Mouse (Mus musculus) embryonic facial prominence, embryonic 13.5 days (tissue): Measurements from ENCODE around the gene Lbp. TPM values are rescaled to one million over a fixed set of nuclear protein-coding genes. Genes with fewer than 3 reads are reported as not detected.
A peak's percentile ranks its signal among the peaks of the same experiment; 100 is the strongest.

Experiments used
- ATAC-seq: fragments of 200-750 bp; cut with Nextera tagmentation; 2 replicates; pipeline ENCODE4 v1.8.0; 2017; ENCODE audit warnings: low read depth; ENCODE audit not compliant: insufficient number of reproducible peaks, insufficient read depth, low FRiP score, low TSS enrichment
- H3K27ac ChIP-seq: fragments of 300-500 bp; sonication (generic); 2 replicates; pipeline ENCODE4 v1.5.1; 2015; ENCODE audit warnings: moderate library complexity, mild to moderate bottlenecking, inconsistent platforms
- H3K27me3 ChIP-seq: fragments of 300-500 bp; sonication (generic); 2 replicates; pipeline ENCODE4 v1.6.1; 2015; ENCODE audit warnings: mild to moderate bottlenecking, inconsistent platforms
- H3K36me3 ChIP-seq: fragments of 300-500 bp; sonication (generic); 2 replicates; pipeline ENCODE4 v1.6.1; 2015; ENCODE audit warnings: mild to moderate bottlenecking, inconsistent platforms
- H3K4me1 ChIP-seq: fragments of 300-500 bp; sonication (generic); 2 replicates; pipeline ENCODE4 v1.6.1; 2015; ENCODE audit warnings: inconsistent platforms
- H3K4me2 ChIP-seq: fragments of 300-500 bp; sonication (generic); 2 replicates; pipeline ENCODE4 v1.6.1; 2015; ENCODE audit warnings: moderate library complexity, mild to moderate bottlenecking, inconsistent platforms
- H3K4me3 ChIP-seq: fragments of 300-500 bp; sonication (generic); 2 replicates; pipeline ENCODE4 v1.5.1; 2015; ENCODE audit warnings: mild to moderate bottlenecking, inconsistent platforms
- H3K9ac ChIP-seq: fragments of 300-500 bp; sonication (generic); 2 replicates; pipeline ENCODE4 v1.6.1; 2015; ENCODE audit warnings: mild to moderate bottlenecking, inconsistent platforms
- H3K9me3 ChIP-seq: fragments of 300-500 bp; sonication (generic); 2 replicates; pipeline ENCODE4 v1.6.1; 2016; ENCODE audit warnings: inconsistent platforms
- WGBS: fragments of 180-500 bp; shearing (Covaris S2); methylation state at CpG from one replicate; pipeline ENCODE4 v1.1.7; 2015; ENCODE audit warnings: mixed read lengths; 5-methylcytosine and 5-hydroxymethylcytosine counted together
- polyA plus RNA-seq: library from polyadenylated mRNA; unstranded; fragments of >200 nt; fragmentation: Nextera tagmentation; extraction: Ambion mirVana; gene quantifications from 2 replicates; pipeline ENCODE4 v1.2.1, GENCODE M21; 2015

The Lbp gene
- polyA plus RNA-seq, 1 experiment from 2014 or later, result 4.2 TPM

- no peaks in the 10 kb centered on the region for H3K9me3 ChIP-seq
- WGBS, result 93% methylated on average over 4 of the region's 4 CpGs
- no peak overlapping the region for H3K27ac ChIP-seq
- H3K27me3 ChIP-seq, result no peaks in the 10 kb centered on the region
- no peak overlapping the region for H3K4me3 ChIP-seq
- H3K4me1 ChIP-seq, result peaks cover 11% of the 10 kb centered on the region; the same call in 1 of the 2 replicates
- H3K36me3 ChIP-seq, result no peaks in the 10 kb centered on the region
- H3K9ac ChIP-seq, result no peak overlapping the region
- no peak for ATAC-seq
- H3K4me2 ChIP-seq, result no peak overlapping the region
Observed at GRCm38 (mm10) chr2:158279656-158280055, 26.6 kb upstream of the Lbp start.

- 63% methylated on average over 16 of the region's 16 CpGs for WGBS
- no peaks in the 10 kb centered on the region for H3K36me3 ChIP-seq
- no peaks in the 10 kb centered on the region for H3K27me3 ChIP-seq
- no peak overlapping the region for H3K27ac ChIP-seq
- H3K9me3 ChIP-seq, result no peaks in the 10 kb centered on the region
- H3K4me2 ChIP-seq, result no peak overlapping the region
- ATAC-seq, result no peak
- peaks cover 17% of the 10 kb centered on the region; the same call in 1 of the 2 replicates for H3K4me1 ChIP-seq
- H3K9ac ChIP-seq, result 0 out of 2 replicates have a peak overlapping the region, but pooled peaks have one; percentile 32
- no peak overlapping the region for H3K4me3 ChIP-seq
Observed at GRCm38 (mm10) chr2:158281497-158282205, 24.6 kb upstream of the Lbp start.

- no peaks in the 10 kb centered on the region for H3K36me3 ChIP-seq
- WGBS, result 81% methylated on average over 7 of the region's 7 CpGs
- H3K27me3 ChIP-seq, result no peaks in the 10 kb centered on the region
- H3K9me3 ChIP-seq, result no peaks in the 10 kb centered on the region
- H3K4me2 ChIP-seq, result no peak overlapping the region
- ATAC-seq, result no peak
- H3K4me1 ChIP-seq, result peaks cover 17% of the 10 kb centered on the region; the same call in 1 of the 2 replicates
- no peak overlapping the region for H3K9ac ChIP-seq
- no peak overlapping the region for H3K27ac ChIP-seq
- no peak overlapping the region for H3K4me3 ChIP-seq
Observed at GRCm38 (mm10) chr2:158283136-158283535, 23.2 kb upstream of the Lbp start.

- H3K27ac ChIP-seq, result no peak overlapping the region
- H3K9ac ChIP-seq, result no peak overlapping the region
- H3K36me3 ChIP-seq, result no peaks in the 10 kb centered on the region
- no peaks in the 10 kb centered on the region for H3K27me3 ChIP-seq
- H3K4me2 ChIP-seq, result no peak overlapping the region
- H3K4me3 ChIP-seq, result no peak overlapping the region
- 75% methylated on average over 6 of the region's 6 CpGs for WGBS
- H3K4me1 ChIP-seq, result peaks cover 17% of the 10 kb centered on the region; the same call in 1 of the 2 replicates
- H3K9me3 ChIP-seq, result no peaks in the 10 kb centered on the region
- ATAC-seq, result no peak
Observed at GRCm38 (mm10) chr2:158283771-158284170, 22.5 kb upstream of the Lbp start.

GRCm38 (mm10) chr2:158284571-158284970 lies 21.7 kb upstream of the Lbp start:
- no peak overlapping the region for H3K4me2 ChIP-seq
- no peak overlapping the region for H3K4me3 ChIP-seq
- WGBS, result 22% methylated on average over 11 of the region's 11 CpGs
- no peaks in the 10 kb centered on the region for H3K27me3 ChIP-seq
- H3K9ac ChIP-seq, result no peak overlapping the region
- H3K9me3 ChIP-seq, result no peaks in the 10 kb centered on the region
- peaks cover 17% of the 10 kb centered on the region; the same call in 1 of the 2 replicates for H3K4me1 ChIP-seq
- H3K27ac ChIP-seq, result no peak overlapping the region
- no peaks in the 10 kb centered on the region for H3K36me3 ChIP-seq
- no peak for ATAC-seq

GRCm38 (mm10) chr2:158285655-158286054 lies 20.6 kb upstream of the Lbp start:
- H3K36me3 ChIP-seq, result no peaks in the 10 kb centered on the region
- H3K4me2 ChIP-seq, result no peak overlapping the region
- no peak overlapping the region for H3K9ac ChIP-seq
- no peak overlapping the region for H3K27ac ChIP-seq
- no peaks in the 10 kb centered on the region for H3K27me3 ChIP-seq
- ATAC-seq, result no peak
- peaks cover 17% of the 10 kb centered on the region; the same call in 1 of the 2 replicates for H3K4me1 ChIP-seq
- WGBS, result 59% methylated on average over 6 of the region's 6 CpGs
- no peak overlapping the region for H3K4me3 ChIP-seq
- no peaks in the 10 kb centered on the region for H3K9me3 ChIP-seq

GRCm38 (mm10) chr2:158295700-158296099 lies 10.6 kb upstream of the Lbp start:
- no peaks in the 10 kb centered on the region for H3K9me3 ChIP-seq
- 71% methylated on average over 9 of the region's 9 CpGs for WGBS
- no peaks in the 10 kb centered on the region for H3K36me3 ChIP-seq
- H3K9ac ChIP-seq, result no peak overlapping the region
- H3K4me1 ChIP-seq, result no peaks in the 10 kb centered on the region
- no peaks in the 10 kb centered on the region for H3K27me3 ChIP-seq
- no peak for ATAC-seq
- no peak overlapping the region for H3K27ac ChIP-seq
- H3K4me2 ChIP-seq, result no peak overlapping the region
- no peak overlapping the region for H3K4me3 ChIP-seq

- Histone ChIP-seq H3K4me3 (no peak overlapping the region), H3K36me3 (no peaks in the 10 kb centered on the region)
- WGBS, result 85% methylated on average over 3 of the region's 3 CpGs
Observed at GRCm38 (mm10) chr2:158299203-158299602, 7.1 kb upstream of the Lbp start.

GRCm38 (mm10) chr2:158299731-158300130 lies 6.6 kb upstream of the Lbp start:
- no peak overlapping the region for H3K9ac ChIP-seq
- H3K27ac ChIP-seq, result no peak overlapping the region
- no peak for ATAC-seq
- WGBS, result 72% methylated on average over 4 of the region's 4 CpGs
- H3K4me3 ChIP-seq, result no peak overlapping the region
- H3K9me3 ChIP-seq, result no peaks in the 10 kb centered on the region
- no peaks in the 10 kb centered on the region for H3K27me3 ChIP-seq
- H3K4me2 ChIP-seq, result no peak overlapping the region
- H3K36me3 ChIP-seq, result no peaks in the 10 kb centered on the region
- no peaks in the 10 kb centered on the region for H3K4me1 ChIP-seq

More at GRCm38 (mm10) chr2:158299203-158299602, 7.1 kb upstream of the Lbp start:
- Histone ChIP-seq H3K27ac (no peak overlapping the region), H3K9ac (no peak overlapping the region), H3K27me3 (no peaks in the 10 kb centered on the region), H3K4me1 (no peaks in the 10 kb centered on the region), H3K9me3 (no peaks in the 10 kb centered on the region), H3K4me2 (no peak overlapping the region)
- ATAC-seq, result no peak

- Histone ChIP-seq H3K27me3 (no peaks in the 10 kb centered on the region), H3K9ac (no peak overlapping the region), H3K4me1 (peaks cover 13% of the 10 kb centered on the region), H3K36me3 (no peaks in the 10 kb centered on the region), H3K4me2 (no peak overlapping the region), H3K4me3 (no peak overlapping the region), H3K9me3 (no peaks in the 10 kb centered on the region), H3K27ac (no peak overlapping the region)
- no peak for ATAC-seq
- 78% methylated on average over 3 of the region's 3 CpGs for WGBS
Observed at GRCm38 (mm10) chr2:158302807-158303206, 3.5 kb upstream of the Lbp start.

- 35% methylated on average over 6 of the region's 6 CpGs for WGBS
- Histone ChIP-seq H3K27me3 (no peaks in the 10 kb centered on the region), H3K9me3 (no peaks in the 10 kb centered on the region), H3K27ac (peak overlapping the region; percentile 78), H3K9ac (0 out of 2 replicates have a peak overlapping the region, but pooled peaks have one; percentile 44), H3K4me3 (no peak overlapping the region), H3K4me1 (peaks cover 13% of the 10 kb centered on the region), H3K4me2 (peak overlapping the region; percentile 22), H3K36me3 (no peaks in the 10 kb centered on the region)
- no peak for ATAC-seq
Observed at GRCm38 (mm10) chr2:158306696-158307049, 380 bp downstream of the Lbp start.

GRCm38 (mm10) chr2:158308276-158308675 lies 2.0 kb downstream of the Lbp start:
- H3K9me3 ChIP-seq, result no peaks in the 10 kb centered on the region
- H3K4me1 ChIP-seq, result peaks cover 13% of the 10 kb centered on the region
- ATAC-seq, result no peak
- H3K27me3 ChIP-seq, result no peaks in the 10 kb centered on the region
- no peak overlapping the region for H3K9ac ChIP-seq
- H3K36me3 ChIP-seq, result no peaks in the 10 kb centered on the region
- 51% methylated on average over 5 of the region's 5 CpGs for WGBS
- H3K4me2 ChIP-seq, result no peak overlapping the region
- H3K4me3 ChIP-seq, result no peak overlapping the region
- no peak overlapping the region for H3K27ac ChIP-seq
